Mouse (Mus musculus) right cerebral cortex, postnatal 36 days (tissue): ENCODE data around the gene Ccdc116.
"Not testable (repeated sequence)": the region's sequence is repeated elsewhere in the genome, so short reads cannot be mapped to it uniquely, and the experiment has no call there.

Source experiments
- DNase-seq, 2 experiments: peaks; one replicate each; pipeline ENCODE4 v3.0.0; 2022; ENCODE audit warnings: low spot score in 2 of 2, mixed read lengths in 1 of 2

Gene Ccdc116

DNA sequence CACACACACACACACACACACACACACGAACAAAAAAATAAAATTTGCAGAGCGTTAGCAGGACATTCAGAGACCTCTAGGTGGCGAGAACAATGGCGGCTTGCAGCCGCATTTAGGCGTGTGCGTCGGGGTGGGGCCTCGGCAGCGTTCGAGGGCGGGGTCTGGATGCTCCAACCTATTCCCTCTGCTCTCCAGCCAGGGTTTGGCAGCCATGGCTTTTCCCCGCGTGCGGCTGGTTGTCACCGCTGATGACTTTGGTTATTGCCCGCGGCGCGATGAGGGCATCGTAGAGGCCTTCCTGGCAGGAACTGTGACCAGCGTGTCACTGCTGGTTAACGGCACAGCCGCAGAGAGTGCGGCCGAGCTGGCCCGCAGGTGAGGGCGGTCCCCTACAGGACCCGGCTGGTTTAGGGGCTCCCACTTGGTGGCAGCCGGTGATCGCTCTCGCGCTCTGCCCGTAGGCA lies at the start of gene Ccdc116:
Gene Ccdc116, minus strand, starts transcription at position 458 of the 464 bp plus-strand sequence.
- DNase-seq, result peak; percentile 69 to 77

DNA sequence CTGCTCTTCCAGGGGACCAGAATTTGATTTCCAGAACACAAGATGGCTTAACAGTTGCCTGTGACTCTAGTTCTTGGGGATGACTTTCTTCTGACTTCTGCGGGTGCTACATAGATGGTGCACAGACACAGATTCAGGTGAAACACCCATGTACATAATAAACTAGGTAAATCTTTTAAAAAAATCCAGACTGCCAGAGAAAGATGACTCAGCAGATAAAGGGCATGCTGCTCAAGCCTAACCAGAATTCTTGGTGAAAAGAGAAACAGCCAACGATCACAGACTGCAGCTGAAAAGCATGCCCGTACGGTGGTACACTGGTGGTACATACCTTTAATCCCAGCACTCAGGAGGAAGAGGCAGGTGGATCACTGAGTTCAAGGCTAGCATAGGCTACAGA lies 46.8 kb upstream of the Ccdc116 start:
- no peak for DNase-seq

GRCm38 (mm10) chr16:17185475-17185874 lies 38.4 kb upstream of the Ccdc116 start:
- no peak for DNase-seq

DNA sequence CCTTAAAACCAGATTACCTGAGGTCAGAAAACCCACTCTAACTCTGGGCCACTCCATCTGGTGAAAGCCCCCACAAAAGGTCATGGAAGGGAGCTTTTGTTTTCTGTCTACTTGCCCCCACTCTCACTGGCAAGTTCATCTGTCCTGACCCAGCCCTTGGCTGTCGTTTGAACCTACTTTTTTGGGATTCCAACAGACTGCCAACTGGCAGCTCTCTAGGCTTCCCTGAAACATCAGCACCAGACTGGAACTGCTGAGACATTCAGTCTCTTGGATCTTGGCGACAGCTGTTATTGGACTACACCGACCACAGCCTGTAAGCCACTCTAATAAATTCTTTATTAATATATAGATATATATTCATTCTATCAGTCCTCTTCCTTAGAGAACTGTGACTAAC lies 36.0 kb upstream of the Ccdc116 start:
- no peak for DNase-seq

GRCm38 (mm10) chr16:17182136-17182535 lies 35.1 kb upstream of the Ccdc116 start:
- DNase-seq, result no peak

GRCm38 (mm10) chr16:17181382-17181781 lies 34.4 kb upstream of the Ccdc116 start:
- DNase-seq, result no peak

GRCm38 (mm10) chr16:17179706-17180105 lies 32.7 kb upstream of the Ccdc116 start:
- no peak for DNase-seq

GRCm38 (mm10) chr16:17177623-17178170 lies 30.7 kb upstream of the Ccdc116 start:
- no peak for DNase-seq

GRCm38 (mm10) chr16:17175765-17176164 lies 28.7 kb upstream of the Ccdc116 start:
- no peak for DNase-seq

DNA sequence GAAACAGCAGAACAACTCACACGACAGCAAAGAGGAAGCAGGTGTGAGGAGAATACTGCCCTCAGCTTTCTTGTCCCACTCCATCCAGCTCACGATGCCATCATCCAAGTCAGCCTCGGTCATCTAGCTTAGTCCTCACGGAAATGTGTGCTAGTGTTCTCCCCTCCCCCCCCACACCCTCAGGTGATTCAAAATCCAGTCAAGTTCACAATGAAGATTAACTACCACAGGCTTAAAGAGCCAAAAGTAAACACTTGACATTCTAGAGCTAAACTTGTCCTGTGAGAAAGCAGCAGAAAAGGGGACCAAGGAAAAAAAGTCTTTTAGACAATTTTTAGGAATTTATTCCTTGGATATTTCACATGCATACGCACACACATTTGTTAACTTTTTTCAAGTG lies 21.0 kb upstream of the Ccdc116 start:
- no peak for DNase-seq

- no peak for DNase-seq
These were observed 20.1 kb upstream of the Ccdc116 start for GRCm38 (mm10) chr16:17167179-17167578.

- DNase-seq, result not testable (repeated sequence)
These were observed 18.4 kb upstream of the Ccdc116 start for GRCm38 (mm10) chr16:17165478-17165877.

- DNase-seq, result no peak
These were observed 7.3 kb upstream of the Ccdc116 start for GRCm38 (mm10) chr16:17154346-17154745.

GRCm38 (mm10) chr16:17151874-17152273 lies 4.8 kb upstream of the Ccdc116 start:
- no peak for DNase-seq

DNA sequence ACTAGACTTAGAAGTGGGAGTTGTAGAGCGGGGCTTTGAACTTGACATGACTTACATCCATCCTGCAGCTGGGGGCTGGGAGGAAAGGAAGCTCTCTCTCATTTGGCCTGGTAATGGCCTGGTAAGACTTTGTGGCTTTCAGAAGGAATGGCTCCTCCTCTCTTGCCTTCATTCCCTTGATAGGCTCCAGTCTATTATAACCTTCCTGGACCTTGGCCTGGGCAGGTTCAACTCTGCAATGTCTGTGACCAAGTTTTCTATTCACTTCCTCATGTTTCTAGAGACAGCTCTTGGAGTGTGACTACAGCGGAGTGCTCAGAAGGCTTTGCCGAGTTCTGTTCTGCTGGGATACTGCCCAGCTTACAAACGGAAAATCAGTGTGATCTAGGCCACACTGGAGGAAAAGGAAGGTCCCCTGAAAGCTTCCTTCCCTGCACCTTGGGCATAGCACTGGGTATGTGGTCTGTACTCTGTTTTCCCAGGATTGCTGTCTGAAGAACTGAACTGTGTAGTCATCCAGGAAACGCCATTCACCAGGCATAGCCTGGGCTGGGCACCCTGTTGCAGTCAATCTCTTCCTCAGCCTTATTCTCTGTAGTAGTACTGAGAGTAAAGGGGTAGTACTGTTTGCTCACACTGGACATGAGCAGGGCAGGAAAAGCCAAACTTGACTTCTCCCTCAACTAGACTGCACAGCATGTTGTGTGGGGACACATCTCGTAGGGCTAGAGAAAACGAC lies 3.7 kb upstream of the Ccdc116 start:
- no peak for DNase-seq

GRCm38 (mm10) chr16:17148084-17148483 lies 1.1 kb upstream of the Ccdc116 start:
- peak in 1 of 2 experiments; percentile 18 for DNase-seq

GRCm38 (mm10) chr16:17147391-17147929 lies 431 bp upstream of the Ccdc116 start:
- peak in 1 of 2 experiments; percentile 24 for DNase-seq

- DNase-seq, result no peak
These were observed 2.7 kb downstream of the Ccdc116 start, which contains the start of gene Ydjc for GRCm38 (mm10) chr16:17144339-17144738. Gene Ydjc, plus strand, starts transcription at chr16:17144621.

DNA sequence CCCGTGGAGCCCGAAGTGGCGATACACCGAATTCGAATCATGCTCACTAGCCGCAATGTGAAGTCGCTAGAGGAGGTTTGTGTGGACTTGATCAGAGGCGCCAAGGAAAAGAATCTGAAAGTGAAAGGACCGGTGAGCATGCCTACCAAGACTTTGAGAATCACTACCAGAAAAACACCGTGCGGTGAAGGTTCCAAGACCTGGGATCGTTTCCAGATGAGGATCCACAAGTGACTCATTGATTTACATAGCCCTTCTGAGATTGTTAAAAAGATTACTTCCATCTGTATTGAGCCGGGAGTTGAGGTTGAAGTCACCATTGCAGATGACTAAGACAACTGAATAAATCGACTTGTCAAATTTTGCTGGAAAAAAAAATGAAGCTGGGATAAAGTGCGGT lies 9.7 kb downstream of the Ccdc116 start:
- no peak for DNase-seq

DNA sequence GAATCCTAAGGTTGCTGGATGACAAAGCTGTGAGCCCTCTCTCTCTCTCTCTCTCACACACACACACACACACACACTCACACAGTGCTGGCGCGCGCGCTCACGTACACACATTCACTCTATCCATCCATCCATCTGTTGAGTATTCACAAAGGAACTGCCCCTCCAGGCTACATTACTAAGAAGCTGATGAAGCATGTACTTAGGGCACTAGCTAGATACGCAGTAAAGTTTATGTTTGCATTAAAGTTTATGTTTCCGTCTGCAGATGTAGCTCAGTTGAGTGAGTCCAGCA lies 14.2 kb downstream of the Ccdc116 start:
- DNase-seq, result no peak

GRCm38 (mm10) chr16:17132089-17132905 lies 14.7 kb downstream of the Ccdc116 start, which contains the start of gene Sdf2l1:
Gene Sdf2l1, minus strand, starts transcription at chr16:17132383.
- peak; percentile 96 to 97 for DNase-seq
